Mouse (Mus musculus) cortical plate, adult 2 months (tissue): ENCODE data around the gene Rpl23a.
A peak's percentile ranks its signal among the peaks of the same experiment; 100 is the strongest.

Source experiments
- CTCF ChIP-seq: fragments of 200-500 bp; IDR thresholded peaks from 2 replicates; pipeline ENCODE4 v1.5.1; 2011; ENCODE audit warnings: mild to moderate bottlenecking, control low read depth, low read length; ENCODE audit not compliant: insufficient read depth; ENCODE audit errors: extremely low read depth
- POLR2A ChIP-seq: fragments of 200-500 bp; IDR thresholded peaks from 2 replicates; pipeline ENCODE4 v1.6.1; 2011; ENCODE audit warnings: mild to moderate bottlenecking, low read length, control low read depth; ENCODE audit not compliant: insufficient read depth; ENCODE audit errors: extremely low read depth

DNA sequence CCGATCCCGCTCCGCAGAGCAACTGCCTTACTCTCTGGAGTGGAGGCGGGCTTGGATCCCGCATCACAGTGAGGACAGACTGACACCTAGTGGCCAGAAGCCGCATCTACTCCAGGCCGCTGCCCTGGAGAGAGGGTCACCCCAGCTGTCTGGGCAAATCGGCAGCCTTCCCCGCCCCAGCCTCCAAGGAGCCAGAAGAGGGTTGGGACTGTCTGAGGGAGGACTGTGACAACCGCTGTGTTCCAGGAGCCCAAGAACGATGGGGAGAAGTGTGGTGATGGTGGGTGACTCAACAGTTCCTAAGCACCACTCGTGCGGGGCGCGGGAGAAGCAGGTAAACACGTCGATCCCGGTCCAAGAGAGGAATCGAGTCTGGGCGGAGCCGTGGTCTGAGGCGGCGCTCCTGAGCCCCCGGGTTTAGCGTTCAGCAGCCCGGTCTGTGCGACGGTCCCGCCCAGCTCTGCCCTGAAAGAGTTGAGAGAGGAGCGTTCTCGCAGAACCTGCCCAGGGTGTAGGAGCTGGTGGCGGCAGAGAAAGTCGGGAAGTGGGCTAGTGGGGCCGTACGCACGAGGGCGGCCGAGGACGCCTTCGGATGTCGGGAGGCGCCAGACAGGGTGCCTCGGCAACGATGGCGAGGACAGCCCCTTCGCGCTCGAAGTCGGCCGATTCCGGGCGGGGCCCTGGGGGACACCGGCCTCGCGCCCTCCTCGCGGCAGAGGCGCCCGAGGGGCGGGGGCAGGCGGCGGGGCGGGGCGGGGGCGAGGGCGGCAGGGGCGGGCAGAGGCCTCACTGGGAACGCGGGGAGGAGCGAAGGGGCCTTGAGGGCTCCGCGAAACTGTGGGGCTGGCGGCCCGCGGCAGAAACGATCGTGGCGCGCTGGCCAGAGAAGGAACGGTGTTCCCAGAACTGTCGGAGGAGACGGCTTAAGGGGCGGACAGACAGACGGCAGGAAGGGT, 5.2 kb downstream of the Rpl23a start:
- TF ChIP-seq CTCF (peak; percentile 91), POLR2A (peak; percentile 39; the same call in 1 of the 2 replicates)
